Mouse (Mus musculus) kidney, adult 9 months (tissue): ENCODE data around the gene Draxin.
"Not testable (repeated sequence)": the region's sequence is repeated elsewhere in the genome, so short reads cannot be mapped to it uniquely, and the experiment has no call there.

Experiments
- DNase-seq: peaks from one replicate; pipeline ENCODE4 v3.0.0; 2022

The Draxin gene

GRCm38 (mm10) chr4:148151267-148152168 lies 21.0 kb upstream of the Draxin start, which contains the start of gene Fbxo6:
TSS of gene Fbxo6 (minus strand) at chr4:148152140.
- DNase-seq, result peak; percentile 87

- DNase-seq, result no peak
These were observed 20.4 kb upstream of the Draxin start for GRCm38 (mm10) chr4:148150953-148151266.

DNA sequence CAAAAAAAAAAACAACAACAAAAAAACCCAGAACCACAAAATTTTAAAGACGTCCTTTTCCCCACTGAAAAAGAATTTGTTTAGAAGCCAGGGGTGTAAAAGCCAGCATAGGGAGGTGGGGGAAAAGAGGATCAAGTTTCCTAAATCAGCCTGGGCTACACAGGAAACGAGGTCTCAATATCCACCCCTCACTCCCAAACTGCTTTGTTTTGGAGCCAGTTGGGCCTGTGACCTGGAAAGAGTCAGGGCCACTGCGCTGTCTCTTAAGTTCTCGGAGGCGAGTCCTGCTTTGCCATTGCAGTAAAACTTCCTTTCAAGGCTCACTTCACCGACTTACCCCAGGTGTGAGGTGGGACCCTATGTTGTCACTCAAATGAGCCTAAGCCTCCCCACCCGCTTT lies 19.7 kb upstream of the Draxin start:
- no peak for DNase-seq

DNA sequence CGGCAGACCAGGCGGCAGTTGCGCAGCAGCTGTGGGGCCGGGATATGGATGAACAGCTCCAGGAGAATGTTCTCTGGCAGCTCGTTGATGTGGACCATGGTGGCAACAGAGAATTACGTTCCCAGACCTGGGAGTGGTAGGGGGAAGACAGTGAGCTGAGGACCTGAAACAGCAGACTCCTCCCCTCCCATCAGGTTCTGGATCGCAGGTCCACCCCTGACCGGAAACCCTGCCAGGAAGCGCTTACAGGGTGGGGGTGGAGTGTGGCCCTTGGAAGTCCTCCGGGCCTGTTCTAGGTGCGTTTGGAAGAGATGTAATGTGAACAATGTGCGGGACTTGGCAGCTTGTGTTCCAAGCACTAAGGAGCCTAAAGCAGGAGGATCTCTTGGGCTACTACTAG lies 19.0 kb upstream of the Draxin start:
- no peak for DNase-seq

- no peak for DNase-seq
These were observed 17.2 kb upstream of the Draxin start for GRCm38 (mm10) chr4:148147714-148148113.

DNA sequence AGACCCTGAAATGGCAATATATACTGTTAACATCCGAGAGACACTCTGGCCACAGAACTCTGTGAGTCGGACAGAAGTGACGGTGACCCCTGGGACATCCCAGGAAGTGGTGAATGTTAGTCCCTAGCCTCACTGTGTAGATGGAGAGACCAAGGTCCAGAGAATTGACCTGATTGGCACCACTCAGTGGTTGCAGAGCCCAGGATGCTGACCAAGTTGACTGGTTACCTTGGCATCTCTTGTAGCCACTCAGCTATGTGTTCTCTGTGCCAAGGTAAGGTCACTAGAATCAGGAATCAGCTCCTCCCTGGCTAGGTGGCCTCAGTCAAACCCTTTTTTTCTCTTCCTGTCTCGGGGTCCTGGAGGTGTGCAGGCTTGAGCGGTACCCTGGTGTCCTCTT lies 13.2 kb upstream of the Draxin start:
- no peak for DNase-seq

GRCm38 (mm10) chr4:148140098-148141011 lies 9.9 kb upstream of the Draxin start:
- peak; percentile 97 for DNase-seq

DNA sequence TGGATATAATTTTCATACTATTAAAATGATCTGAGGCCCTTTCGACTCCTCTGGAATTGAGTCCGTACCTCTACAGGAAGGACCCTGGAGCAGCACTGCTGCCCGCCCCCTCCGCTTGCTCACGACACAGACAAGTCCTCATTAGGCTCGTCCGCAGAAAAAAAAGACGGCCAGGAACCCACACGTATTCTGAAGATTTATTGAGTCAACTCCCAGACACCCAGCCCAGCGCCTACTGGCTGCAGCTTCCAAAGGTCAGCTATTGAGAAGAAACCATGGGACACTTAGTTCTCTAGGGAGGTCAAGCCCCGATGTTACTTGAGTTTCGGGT lies 9.2 kb upstream of the Draxin start:
- DNase-seq, result no peak

DNA sequence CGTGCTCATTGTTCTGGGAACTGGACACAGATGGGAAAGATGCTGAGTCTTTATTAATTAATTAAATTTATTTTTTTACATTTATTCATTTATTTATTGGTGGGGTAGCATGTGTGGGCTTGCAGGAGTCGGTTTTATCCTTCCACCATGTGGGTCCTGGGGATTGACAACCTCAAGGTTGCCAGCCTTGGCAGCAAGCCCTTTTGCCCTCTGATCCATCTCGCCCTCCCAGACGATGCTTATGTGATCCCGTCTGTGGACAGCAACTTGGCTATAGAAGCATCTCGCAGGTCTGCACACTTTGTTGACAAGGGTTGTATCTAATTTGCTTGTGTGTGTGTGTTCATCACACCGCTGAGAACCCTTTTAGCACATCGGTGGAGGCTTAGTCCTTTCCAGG lies 7.0 kb upstream of the Draxin start:
- DNase-seq, result no peak

- no peak for DNase-seq
These were observed 4.5 kb upstream of the Draxin start for GRCm38 (mm10) chr4:148134988-148135387.

- DNase-seq, result no peak
These were observed 1.1 kb upstream of the Draxin start for GRCm38 (mm10) chr4:148131497-148132081.

DNA sequence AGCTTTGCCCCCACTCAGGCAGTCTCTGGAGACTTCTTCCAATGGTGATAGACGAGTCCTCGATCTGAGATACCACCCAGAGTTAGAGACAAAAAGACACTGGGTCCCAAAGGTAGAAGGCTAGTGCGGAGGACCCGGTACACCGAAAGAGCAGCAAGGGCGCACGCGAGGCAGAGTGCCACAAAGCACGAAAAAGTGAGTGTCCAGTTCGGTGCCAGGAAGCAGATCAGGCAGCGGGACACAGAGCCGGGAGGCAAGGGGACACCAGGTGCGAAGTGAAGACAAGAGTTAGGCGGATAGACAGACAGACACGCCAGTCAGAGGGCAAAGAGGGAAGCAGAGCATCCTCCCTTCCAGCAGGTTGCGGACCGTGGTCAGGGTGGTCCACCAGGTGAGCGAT lies 365 bp downstream of the Draxin start, which contains the start of gene Mad2l2:
TSS of gene Mad2l2 (plus strand) at position 252 of the 400 bp plus-strand sequence.
- DNase-seq, result no peak

DNA sequence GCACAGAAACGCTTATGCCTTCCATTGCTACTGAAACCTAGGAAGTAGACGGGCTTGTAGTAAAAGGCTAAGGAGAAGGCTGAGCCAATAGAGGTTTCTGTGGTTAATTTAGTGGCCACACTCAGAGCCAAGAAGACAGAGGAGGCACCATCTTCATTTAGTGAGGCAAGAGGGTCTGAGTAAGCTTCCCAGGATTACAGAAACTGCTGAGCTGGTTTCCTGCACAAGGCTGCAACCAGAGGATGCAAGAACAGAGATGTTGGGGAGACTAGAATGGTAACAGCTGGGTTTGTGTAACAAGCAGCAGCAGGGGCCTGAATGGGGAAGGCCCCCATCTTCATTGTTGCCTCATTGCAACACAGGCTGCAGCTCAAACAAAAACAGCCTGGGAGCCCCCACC lies 1.8 kb downstream of the Draxin start:
- no peak for DNase-seq

- DNase-seq, result no peak
These were observed 2.3 kb downstream of the Draxin start for GRCm38 (mm10) chr4:148128241-148128640.

GRCm38 (mm10) chr4:148122694-148123066 lies 7.8 kb downstream of the Draxin start:
- no peak for DNase-seq

GRCm38 (mm10) chr4:148121982-148122693 lies 8.4 kb downstream of the Draxin start:
- no peak for DNase-seq

GRCm38 (mm10) chr4:148121362-148121761 lies 9.1 kb downstream of the Draxin start:
- DNase-seq, result no peak

- DNase-seq, result no peak
These were observed 9.9 kb downstream of the Draxin start for GRCm38 (mm10) chr4:148120555-148120954.

DNA sequence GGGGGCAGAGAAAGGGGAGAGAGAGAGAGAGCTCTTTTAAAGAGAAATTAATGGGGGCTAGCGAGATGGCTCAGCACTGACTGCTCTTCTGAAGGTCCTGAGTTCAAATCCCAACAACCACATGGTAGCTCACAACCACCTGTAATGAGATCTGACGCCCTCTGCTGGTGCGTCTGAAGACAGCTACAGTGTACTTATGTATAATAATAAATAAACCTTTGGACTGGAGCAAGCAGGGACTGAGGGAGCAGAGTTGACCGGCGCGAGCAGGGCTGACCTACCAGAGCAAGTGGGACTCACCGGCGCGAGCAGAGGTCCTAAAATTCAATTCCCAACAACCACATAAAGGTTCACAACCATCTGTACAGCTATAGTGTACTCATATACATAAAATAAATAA lies 10.9 kb downstream of the Draxin start:
- not testable (repeated sequence) for DNase-seq

DNA sequence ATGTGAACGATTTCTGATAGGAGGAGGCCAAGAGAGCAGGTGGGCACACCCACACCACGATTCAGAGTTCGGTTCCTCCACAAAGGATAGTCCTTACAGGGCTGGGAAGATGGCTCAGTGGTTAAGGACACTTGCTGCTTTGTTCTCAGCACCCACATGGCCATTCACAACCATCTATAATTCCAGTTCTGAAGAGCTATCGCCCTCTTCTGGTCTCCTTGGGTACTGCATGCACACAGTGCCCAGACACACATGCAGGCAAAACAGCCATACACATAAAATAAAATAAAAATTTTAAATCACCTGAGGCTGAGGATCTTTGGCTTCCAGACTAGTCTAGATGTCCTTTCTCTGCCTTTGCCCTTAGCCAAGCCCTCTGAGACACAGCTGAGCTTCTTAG lies 13.1 kb downstream of the Draxin start:
- DNase-seq, result no peak

- no peak for DNase-seq
These were observed 13.8 kb downstream of the Draxin start for GRCm38 (mm10) chr4:148116657-148117056.

- DNase-seq, result peak; percentile 59
These were observed 15.0 kb downstream of the Draxin start for GRCm38 (mm10) chr4:148115467-148115866.
